Mouse (Mus musculus) limb, embryonic 15.5 days (tissue): ENCODE data around the gene Acsl4. TPM values are rescaled to one million over a fixed set of nuclear protein-coding genes. Genes with fewer than 3 reads are reported as not detected.

Experiments used
- ATAC-seq: fragments of 200-750 bp; cut with Nextera tagmentation; 2 replicates; pipeline ENCODE4 v1.8.0; 2017; ENCODE audit warnings: low read depth, moderate TSS enrichment; ENCODE audit not compliant: insufficient number of reproducible peaks, low FRiP score, low TSS enrichment
- H3K27ac ChIP-seq: fragments of 300-500 bp; sonication (generic); 2 replicates; pipeline ENCODE4 v1.5.1; 2015; ENCODE audit warnings: moderate library complexity, mild to moderate bottlenecking, inconsistent platforms
- H3K27me3 ChIP-seq: fragments of 300-500 bp; sonication (generic); 2 replicates; pipeline ENCODE4 v1.6.1; 2015; ENCODE audit warnings: inconsistent platforms
- H3K36me3 ChIP-seq: fragments of 300-500 bp; sonication (generic); 2 replicates; pipeline ENCODE4 v1.6.1; 2015; ENCODE audit warnings: inconsistent platforms
- H3K4me1 ChIP-seq: fragments of 300-500 bp; sonication (generic); 2 replicates; pipeline ENCODE4 v1.6.1; 2015; ENCODE audit warnings: inconsistent platforms
- H3K4me2 ChIP-seq: fragments of 300-500 bp; sonication (generic); 2 replicates; pipeline ENCODE4 v1.6.1; 2015; ENCODE audit warnings: mild to moderate bottlenecking, inconsistent platforms
- H3K4me3 ChIP-seq: fragments of 300-500 bp; sonication (generic); 2 replicates; pipeline ENCODE4 v1.5.1; 2015; ENCODE audit warnings: mild to moderate bottlenecking, inconsistent platforms
- H3K9ac ChIP-seq: fragments of 300-500 bp; sonication (generic); 2 replicates; pipeline ENCODE4 v1.6.1; 2015; ENCODE audit warnings: inconsistent platforms
- H3K9me3 ChIP-seq: fragments of 300-500 bp; sonication (generic); 2 replicates; pipeline ENCODE4 v1.6.1; 2016; ENCODE audit warnings: inconsistent platforms
- WGBS: fragments of 180-500 bp; shearing (Covaris S2); methylation state at CpG from one replicate; pipeline ENCODE4 v1.1.7; 2015; 5-methylcytosine and 5-hydroxymethylcytosine counted together
- polyA plus RNA-seq: library from polyadenylated mRNA; unstranded; fragments of >200 nt; fragmentation: Nextera tagmentation; extraction: Ambion mirVana; gene quantifications from 2 replicates; pipeline ENCODE4 v1.2.1, GENCODE M21; 2015

Gene Acsl4
- polyA plus RNA-seq, 1 experiment from 2014 or later, result 14.5 TPM

DNA sequence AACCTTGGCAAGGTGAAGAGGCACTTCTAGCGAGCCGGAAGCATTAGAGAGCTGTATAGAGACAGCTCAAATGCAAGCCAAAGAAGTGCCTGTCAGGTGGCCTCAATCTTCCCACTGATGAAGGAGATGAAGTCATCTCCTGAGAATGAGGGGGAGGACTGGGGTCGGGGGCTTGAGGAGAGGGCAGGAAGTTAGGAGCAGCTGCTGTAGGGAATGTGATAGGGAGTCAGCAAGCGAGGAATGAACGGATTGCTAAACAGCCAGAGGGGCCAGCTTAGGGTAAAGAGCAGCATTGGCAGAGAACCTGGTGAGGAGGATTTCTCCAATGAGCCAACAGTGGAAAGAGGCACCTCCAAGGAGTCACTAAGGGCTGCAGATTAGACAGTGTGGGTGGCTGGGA, 104.4 kb downstream of the Acsl4 start:
- H3K9ac ChIP-seq, result no peak overlapping the region
- H3K27me3 ChIP-seq, result peaks cover 10% of the 10 kb centered on the region; the same call in 1 of the 2 replicates
- H3K36me3 ChIP-seq, result no peaks in the 10 kb centered on the region
- H3K4me1 ChIP-seq, result no peaks in the 10 kb centered on the region
- no peak for ATAC-seq
- H3K4me2 ChIP-seq, result no peak overlapping the region
- H3K4me3 ChIP-seq, result no peak overlapping the region
- WGBS, result 43% methylated on average over 5 of the region's 5 CpGs
- H3K27ac ChIP-seq, result no peak overlapping the region
- H3K9me3 ChIP-seq, result no peaks in the 10 kb centered on the region

DNA sequence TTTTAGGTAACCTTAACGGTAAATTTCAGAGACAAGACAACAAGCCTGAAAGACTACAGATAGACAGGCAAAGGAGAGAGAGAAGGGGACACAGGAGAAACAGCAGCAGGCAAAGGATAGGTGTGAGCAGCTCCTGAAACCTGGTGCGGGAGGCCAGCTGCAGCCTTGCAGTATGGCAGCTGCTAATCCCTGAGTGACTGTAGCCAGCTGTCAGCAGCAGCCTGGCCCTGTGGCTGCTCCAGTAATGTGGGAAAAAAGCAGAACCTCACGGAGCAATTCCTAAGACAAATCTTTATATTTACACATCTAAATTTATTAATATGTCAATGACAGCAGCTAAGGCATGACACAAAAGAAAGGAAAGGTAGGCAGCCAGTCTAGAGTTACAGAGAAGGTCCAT, 113.8 kb downstream of the Acsl4 start:
- Histone ChIP-seq H3K4me3 (no peak overlapping the region), H3K27me3 (no peaks in the 10 kb centered on the region; the same call in 1 of the 2 replicates), H3K36me3 (no peaks in the 10 kb centered on the region), H3K4me2 (no peak overlapping the region), H3K4me1 (no peaks in the 10 kb centered on the region), H3K27ac (no peak overlapping the region), H3K9ac (no peak overlapping the region), H3K9me3 (no peaks in the 10 kb centered on the region)
- 53% methylated on average over 3 of the region's 3 CpGs for WGBS
- no peak for ATAC-seq

DNA sequence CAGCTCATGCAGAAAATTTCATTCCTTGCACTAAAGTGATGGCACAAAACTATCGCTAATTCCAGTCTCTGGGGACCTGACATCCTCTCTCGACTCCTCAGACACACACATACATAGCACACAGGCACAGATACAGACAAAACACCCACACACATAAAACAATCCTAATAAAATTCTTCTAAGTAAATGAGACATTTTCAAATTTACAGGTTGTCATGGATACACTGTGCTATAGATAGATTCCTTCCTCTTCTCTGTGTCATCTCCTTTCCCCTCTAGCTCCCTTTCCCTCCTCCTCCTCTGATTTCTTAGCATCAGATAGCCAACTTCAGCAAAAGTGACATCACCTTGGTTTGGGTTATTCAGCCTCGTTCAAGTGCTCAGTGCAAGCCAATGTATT, 114.3 kb downstream of the Acsl4 start:
- H3K27me3 ChIP-seq, result no peaks in the 10 kb centered on the region; the same call in 1 of the 2 replicates
- no peaks in the 10 kb centered on the region for H3K4me1 ChIP-seq
- no peak for ATAC-seq
- H3K27ac ChIP-seq, result no peak overlapping the region
- H3K36me3 ChIP-seq, result no peaks in the 10 kb centered on the region
- no peak overlapping the region for H3K9ac ChIP-seq
- 65% methylated on average over 3 of the region's 3 CpGs for WGBS
- no peak overlapping the region for H3K4me2 ChIP-seq
- no peaks in the 10 kb centered on the region for H3K9me3 ChIP-seq
- H3K4me3 ChIP-seq, result no peak overlapping the region

Other genes starting within 250 kb of the Acsl4 start
- not detected in 2 replicates for gene Gucy2f, start 193.6 kb downstream of the Acsl4 start, polyA plus RNA-seq
- gene Nxt2, start 163.8 kb downstream of the Acsl4 start, polyA plus RNA-seq, result 17.8 and 17.9 TPM in 2 replicates
- gene Kcne1l, start 84.2 kb downstream of the Acsl4 start, polyA plus RNA-seq, result 52.3 and 63.1 TPM in 2 replicates